Mouse (Mus musculus): ENCODE measurements around the gene Irf8.

- TF ChIP-seq EP300 (optimal IDR thresholded peaks at IDR 0.05) (no peak), CTCF (IDR thresholded peaks at IDR 0.05; ENCODE audit: low read depth) (no peak)
Measured at GRCm38 (mm10) chr8:120737166-120737565, 1.0 kb downstream of the Irf8 start.

Data from stomach, postnatal 0 days (tissue).